Mouse (Mus musculus) hindbrain, embryonic 11.5 days (tissue): ENCODE results near the gene Enpep. TPM values are rescaled to one million over a fixed set of nuclear protein-coding genes. Genes with fewer than 3 reads are reported as not detected.

ENCODE experiments used
- ATAC-seq: fragments of 200-750 bp; cut with Nextera tagmentation; 2 replicates; pipeline ENCODE4 v1.8.0; 2017; ENCODE audit warnings: mild to moderate bottlenecking, moderate TSS enrichment, moderate library complexity; ENCODE audit not compliant: low FRiP score
- DNase-seq: peaks from one replicate; pipeline ENCODE4 v3.0.0-alpha.2; 2015; ENCODE audit warnings: low spot score
- H3K27ac ChIP-seq: fragments of 300-500 bp; sonication (generic); 2 replicates; pipeline ENCODE4 v1.5.1; 2014; ENCODE audit warnings: mild to moderate bottlenecking, low read depth, low read length
- H3K27me3 ChIP-seq: fragments of 300-500 bp; sonication (generic); 2 replicates; pipeline ENCODE4 v1.6.1; 2014; ENCODE audit warnings: mild to moderate bottlenecking, low read length, moderate library complexity, mixed read lengths; ENCODE audit not compliant: control insufficient read depth, insufficient read depth
- H3K36me3 ChIP-seq: fragments of 300-500 bp; sonication (generic); 2 replicates; pipeline ENCODE4 v1.6.1; 2014; ENCODE audit warnings: mild to moderate bottlenecking, low read length, moderate library complexity, mixed read lengths; ENCODE audit not compliant: control insufficient read depth, insufficient read depth
- H3K4me1 ChIP-seq: fragments of 300-500 bp; sonication (generic); replicated peaks from 2 replicates; pipeline ENCODE4 v1.6.1; 2014; ENCODE audit warnings: low read length, mixed read lengths; ENCODE audit not compliant: control insufficient read depth, insufficient read depth
- H3K4me2 ChIP-seq: fragments of 300-500 bp; sonication (generic); replicated peaks from 2 replicates; pipeline ENCODE4 v1.6.1; 2014; ENCODE audit warnings: mild to moderate bottlenecking, low read depth, low read length
- H3K4me3 ChIP-seq: fragments of 300-500 bp; sonication (generic); 2 replicates; pipeline ENCODE4 v1.5.1; 2014; ENCODE audit warnings: low read depth, low read length
- H3K9ac ChIP-seq: fragments of 300-500 bp; sonication (generic); 2 replicates; pipeline ENCODE4 v1.6.1; 2014; ENCODE audit warnings: low read depth, low read length
- H3K9me3 ChIP-seq: fragments of 300-500 bp; sonication (generic); 2 replicates; pipeline ENCODE4 v1.6.1; 2016; ENCODE audit warnings: low read length; ENCODE audit not compliant: control insufficient read depth
- whole genome bisulfite sequencing: fragments of 180-500 bp; shearing (Covaris S2); extraction: QIAGEN DNeasy Blood & Tissue Kit; methylation state at CpG from one replicate; pipeline ENCODE4 v1.1.7; 2014; 5-methylcytosine and 5-hydroxymethylcytosine counted together
- polyA plus RNA-seq: library from polyadenylated mRNA; unstranded; fragments of >200 nt; fragmentation: Nextera tagmentation; extraction: Ambion mirVana; gene quantifications from 2 replicates; pipeline ENCODE4 v1.2.1, GENCODE M21; 2014

Gene Enpep
- 0.39 and 0.49 TPM in 2 replicates for polyA plus RNA-seq

GRCm38 (mm10) chr3:129332586-129332985 is at the start of gene Enpep:
Gene Enpep (minus strand): TSS chr3:129332720.
- Histone ChIP-seq H3K4me3 (no peak within 1 kb of the TSS), H3K4me1 (no peaks in the 10 kb centered on the region), H3K36me3 (no peaks in the 10 kb centered on the region), H3K9ac (no peak within 1 kb of the TSS), H3K27me3 (no peaks in the 10 kb centered on the region), H3K4me2 (no peak within 1 kb of the TSS), H3K27ac (no peak within 1 kb of the TSS), H3K9me3 (no peaks in the 10 kb centered on the region)
- no peak for DNase-seq
- WGBS, result 53% methylated on average over 13 of the region's 13 CpGs
- ATAC-seq, result no peak

DNA sequence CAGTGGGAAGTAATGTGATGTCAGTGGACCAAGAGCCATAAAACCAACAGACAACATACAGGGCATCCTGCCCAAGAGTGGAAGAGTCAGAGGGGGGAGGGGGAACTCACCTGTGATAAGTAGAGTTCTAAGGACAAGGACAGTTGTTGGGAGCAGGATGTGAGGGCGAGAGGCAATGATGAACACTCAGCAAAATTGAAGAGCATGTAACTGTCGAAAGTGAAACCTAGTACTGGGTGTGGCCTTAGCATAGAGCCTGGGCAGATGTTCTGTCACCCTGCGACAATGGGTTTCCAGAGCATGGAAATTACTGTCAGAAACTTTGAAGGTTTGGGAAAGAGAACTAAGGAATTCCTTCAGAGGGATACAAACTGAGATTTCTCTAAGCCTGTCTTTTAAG is 46.6 kb upstream of the Enpep start:
- H3K9me3 ChIP-seq, result no peaks in the 10 kb centered on the region
- no peaks in the 10 kb centered on the region for H3K36me3 ChIP-seq
- H3K27ac ChIP-seq, result no peak overlapping the region
- H3K27me3 ChIP-seq, result no peaks in the 10 kb centered on the region
- H3K4me2 ChIP-seq, result no peak overlapping the region
- DNase-seq (no peak), ATAC-seq (no peak)
- 88% methylated on average over 3 of the region's 3 CpGs for WGBS
- H3K9ac ChIP-seq, result no peak overlapping the region
- no peak overlapping the region for H3K4me3 ChIP-seq
- no peaks in the 10 kb centered on the region for H3K4me1 ChIP-seq

DNA sequence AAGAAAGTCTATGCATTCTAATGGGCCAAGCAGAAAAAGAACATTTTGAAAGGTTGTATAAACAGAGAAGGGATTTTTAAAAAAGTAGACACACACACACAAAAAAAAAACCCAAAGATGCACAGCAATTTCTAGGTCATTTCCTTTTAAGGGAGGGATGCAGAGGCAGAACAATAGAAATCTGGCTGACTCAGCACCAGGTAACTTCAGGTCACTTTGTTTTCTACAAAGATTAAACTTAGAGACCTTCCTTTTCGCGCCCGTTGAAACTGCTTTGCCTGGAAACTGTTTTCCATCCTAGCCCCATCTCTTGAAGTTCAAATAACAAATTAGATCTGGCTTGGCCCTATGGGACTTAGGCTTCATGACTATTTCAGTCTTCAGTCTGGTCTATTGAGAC is 42.6 kb upstream of the Enpep start:
- 94% methylated on average over 3 of the region's 3 CpGs for WGBS
- Histone ChIP-seq H3K4me1 (no peaks in the 10 kb centered on the region), H3K9ac (no peak overlapping the region), H3K4me3 (no peak overlapping the region), H3K36me3 (no peaks in the 10 kb centered on the region), H3K4me2 (no peak overlapping the region), H3K27me3 (no peaks in the 10 kb centered on the region), H3K27ac (no peak overlapping the region), H3K9me3 (no peaks in the 10 kb centered on the region)
- ATAC-seq (no peak), DNase-seq (no peak)

DNA sequence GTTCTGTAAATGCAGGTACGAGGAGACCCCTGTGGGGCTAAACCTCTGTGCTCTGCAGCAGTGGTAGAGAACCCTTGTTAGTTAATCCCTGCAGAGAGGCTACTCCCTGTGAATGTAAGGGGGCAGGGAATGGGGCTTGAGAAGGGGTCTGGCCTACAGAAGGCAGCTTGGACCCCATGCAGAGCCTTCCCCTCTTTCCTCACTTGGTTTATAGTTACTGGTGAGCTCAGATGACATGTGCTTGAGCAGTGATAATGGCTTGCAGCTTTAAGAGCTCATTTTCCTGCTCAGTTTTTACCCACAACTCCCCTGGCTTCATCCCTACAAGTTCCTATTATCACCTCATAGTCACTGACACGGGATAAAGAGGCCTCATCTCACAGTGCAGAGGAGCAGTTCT is 40.6 kb upstream of the Enpep start:
- Histone ChIP-seq H3K4me2 (no peak overlapping the region), H3K4me1 (no peaks in the 10 kb centered on the region), H3K4me3 (no peak overlapping the region), H3K27ac (no peak overlapping the region), H3K27me3 (no peaks in the 10 kb centered on the region), H3K9me3 (no peaks in the 10 kb centered on the region), H3K36me3 (no peaks in the 10 kb centered on the region), H3K9ac (no peak overlapping the region)
- DNase-seq, result no peak
- 53% methylated on average over 2 of the region's 2 CpGs for WGBS
- no peak for ATAC-seq

- WGBS, result 80% methylated on average over 3 of the region's 3 CpGs
- no peak overlapping the region for H3K27ac ChIP-seq
Observed at GRCm38 (mm10) chr3:129369491-129369890, 37.0 kb upstream of the Enpep start.

DNA sequence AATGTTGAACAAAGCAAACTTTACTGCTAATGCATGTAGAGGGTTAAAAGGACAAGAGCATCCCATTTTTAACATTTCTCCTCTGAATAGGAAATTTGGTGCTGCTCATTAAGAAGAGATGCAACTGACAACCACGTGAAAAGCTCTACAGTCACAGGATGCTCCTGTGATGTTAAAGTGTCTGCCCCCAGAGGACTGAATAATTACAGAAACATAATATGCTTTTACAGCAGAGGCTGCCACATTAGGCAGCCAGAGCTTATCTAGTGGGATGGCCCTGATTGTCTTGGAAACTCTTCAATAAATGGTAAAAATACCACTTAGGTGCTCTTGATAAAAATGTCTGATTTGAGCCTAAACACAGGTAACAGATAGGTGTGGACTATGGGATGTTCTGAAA is 33.4 kb upstream of the Enpep start:
- no peaks in the 10 kb centered on the region for H3K27me3 ChIP-seq
- DNase-seq, result no peak
- H3K4me1 ChIP-seq, result no peaks in the 10 kb centered on the region

More at GRCm38 (mm10) chr3:129369491-129369890, 37.0 kb upstream of the Enpep start:
- H3K4me3 ChIP-seq, result no peak overlapping the region
- DNase-seq, result no peak
- H3K36me3 ChIP-seq, result no peaks in the 10 kb centered on the region
- ATAC-seq, result no peak
- H3K4me2 ChIP-seq, result no peak overlapping the region
- no peaks in the 10 kb centered on the region for H3K9me3 ChIP-seq
- H3K9ac ChIP-seq, result no peak overlapping the region
- H3K4me1 ChIP-seq, result no peaks in the 10 kb centered on the region
- H3K27me3 ChIP-seq, result no peaks in the 10 kb centered on the region

GRCm38 (mm10) chr3:129364818-129365390 is 32.4 kb upstream of the Enpep start:
- no peaks in the 10 kb centered on the region for H3K9me3 ChIP-seq
- H3K36me3 ChIP-seq, result no peaks in the 10 kb centered on the region
- H3K27me3 ChIP-seq, result no peaks in the 10 kb centered on the region
- WGBS, result 78% methylated on average over 2 of the region's 2 CpGs
- H3K4me2 ChIP-seq, result no peak overlapping the region
- ATAC-seq (no peak), DNase-seq (no peak)
- H3K4me1 ChIP-seq, result no peaks in the 10 kb centered on the region
- no peak overlapping the region for H3K9ac ChIP-seq
- no peak overlapping the region for H3K27ac ChIP-seq
- no peak overlapping the region for H3K4me3 ChIP-seq

More for the DNA sequence above, 33.4 kb upstream of the Enpep start:
- no peak overlapping the region for H3K27ac ChIP-seq
- H3K4me3 ChIP-seq, result no peak overlapping the region
- H3K36me3 ChIP-seq, result no peaks in the 10 kb centered on the region
- WGBS, result 67% methylated on average over 1 of the region's 1 CpGs
- H3K9me3 ChIP-seq, result no peaks in the 10 kb centered on the region
- H3K9ac ChIP-seq, result no peak overlapping the region
- H3K4me2 ChIP-seq, result no peak overlapping the region
- ATAC-seq, result no peak

DNA sequence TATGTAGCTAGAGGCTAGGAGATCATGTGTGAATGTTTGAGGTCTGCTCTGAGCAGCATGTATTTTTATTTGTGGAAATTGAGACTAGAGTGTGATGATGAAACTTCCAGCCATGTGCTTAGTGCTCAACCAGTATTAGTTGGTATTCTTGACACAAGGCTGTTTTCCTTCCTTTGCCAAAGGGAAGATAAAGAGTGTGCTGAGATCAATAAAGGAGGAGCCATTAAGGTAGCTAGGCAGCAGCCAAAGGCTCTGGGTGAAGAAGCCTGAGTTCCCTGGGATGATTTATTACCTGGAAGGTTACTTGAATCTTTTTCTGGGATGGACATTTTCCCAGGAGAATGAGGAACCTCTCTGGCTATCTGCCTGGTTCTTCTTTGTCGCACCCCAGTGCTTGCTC is 30.9 kb upstream of the Enpep start:
- no peak for ATAC-seq
- DNase-seq, result no peak
- no peaks in the 10 kb centered on the region for H3K4me1 ChIP-seq
- 70% methylated on average over 1 of the region's 1 CpGs for WGBS
- no peak overlapping the region for H3K4me3 ChIP-seq
- H3K27me3 ChIP-seq, result no peaks in the 10 kb centered on the region
- no peaks in the 10 kb centered on the region for H3K9me3 ChIP-seq
- no peak overlapping the region for H3K4me2 ChIP-seq
- H3K9ac ChIP-seq, result no peak overlapping the region
- H3K36me3 ChIP-seq, result no peaks in the 10 kb centered on the region
- H3K27ac ChIP-seq, result no peak overlapping the region

DNA sequence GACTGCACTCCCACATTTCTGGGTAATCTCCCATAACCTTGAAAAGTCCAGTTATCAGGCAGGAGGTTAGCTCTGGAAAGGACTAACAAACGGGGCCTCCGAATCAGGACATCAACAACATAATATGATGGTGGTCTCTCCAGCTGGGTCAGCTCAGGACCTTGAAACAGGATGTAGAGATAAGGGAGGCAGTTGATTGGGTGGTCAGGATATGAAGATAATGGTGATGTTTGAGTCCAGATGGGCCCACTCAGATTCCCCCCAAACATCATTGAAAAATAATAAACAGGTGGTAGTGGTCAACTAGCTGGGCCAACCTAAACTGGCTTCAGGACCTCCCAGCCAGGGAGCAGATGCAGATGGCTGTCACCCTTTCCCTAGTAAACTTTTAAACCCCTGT is 25.6 kb upstream of the Enpep start:
- no peak for ATAC-seq
- no peak overlapping the region for H3K4me2 ChIP-seq
- WGBS, result 93% methylated on average over 2 of the region's 2 CpGs
- no peaks in the 10 kb centered on the region for H3K9me3 ChIP-seq
- H3K27ac ChIP-seq, result no peak overlapping the region
- no peak for DNase-seq
- H3K4me1 ChIP-seq, result no peaks in the 10 kb centered on the region
- H3K36me3 ChIP-seq, result no peaks in the 10 kb centered on the region
- no peaks in the 10 kb centered on the region for H3K27me3 ChIP-seq
- H3K9ac ChIP-seq, result no peak overlapping the region
- no peak overlapping the region for H3K4me3 ChIP-seq
